Mouse (Mus musculus) testis, postnatal 14 days (tissue): ENCODE data around the gene Gm10436.
"Not testable (repeated sequence)": the region's sequence is repeated elsewhere in the genome, so short reads cannot be mapped to it uniquely, and the experiment has no call there.

Experiments
- DNase-seq: peaks from one replicate; pipeline ENCODE4 v3.0.0; 2021; ENCODE audit warnings: low spot score

Gm10436 gene

DNA sequence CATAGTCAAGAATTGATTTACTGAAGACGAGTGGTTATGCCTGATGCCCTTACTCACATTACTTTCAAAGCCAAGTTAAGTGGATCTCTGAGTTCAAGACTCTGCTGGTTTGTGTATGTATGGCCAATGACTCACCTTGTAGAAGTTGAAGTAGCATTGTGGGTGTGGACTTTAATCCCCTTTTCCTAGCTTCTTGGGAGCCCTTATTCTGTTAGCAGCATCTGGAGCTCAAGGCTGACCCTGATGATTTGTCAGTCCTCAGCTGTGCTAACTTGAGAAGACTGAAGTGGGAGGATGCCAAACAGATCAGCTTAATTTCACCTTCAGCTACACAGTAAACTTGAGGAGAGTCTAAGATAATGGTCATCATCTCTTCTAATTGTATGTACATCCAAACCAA, at the start of gene Gm10436:
Gm10436 (minus strand) TSS at position 101 of the 400 bp plus-strand sequence.
- not testable (repeated sequence) for DNase-seq

DNA sequence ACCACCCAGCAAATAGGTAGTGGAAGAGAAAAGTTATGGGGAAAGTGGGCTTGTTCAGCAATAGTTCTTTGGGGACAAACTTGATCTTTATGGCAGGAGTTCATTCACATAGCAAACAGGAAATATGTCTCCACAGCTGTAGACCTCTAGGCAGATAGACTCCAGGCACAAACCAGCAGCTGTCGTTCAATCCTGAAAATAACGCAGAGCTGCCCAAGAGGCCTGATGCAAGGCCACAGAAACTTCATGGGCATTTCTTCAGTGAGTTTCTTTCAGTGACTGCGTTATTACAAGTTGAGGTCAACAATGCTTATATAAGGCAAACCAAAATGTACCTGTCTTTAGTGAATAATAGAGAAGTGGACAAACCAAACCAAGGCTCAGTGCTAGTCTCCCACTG, 37.5 kb upstream of the Gm10436 start:
- no peak for DNase-seq

DNA sequence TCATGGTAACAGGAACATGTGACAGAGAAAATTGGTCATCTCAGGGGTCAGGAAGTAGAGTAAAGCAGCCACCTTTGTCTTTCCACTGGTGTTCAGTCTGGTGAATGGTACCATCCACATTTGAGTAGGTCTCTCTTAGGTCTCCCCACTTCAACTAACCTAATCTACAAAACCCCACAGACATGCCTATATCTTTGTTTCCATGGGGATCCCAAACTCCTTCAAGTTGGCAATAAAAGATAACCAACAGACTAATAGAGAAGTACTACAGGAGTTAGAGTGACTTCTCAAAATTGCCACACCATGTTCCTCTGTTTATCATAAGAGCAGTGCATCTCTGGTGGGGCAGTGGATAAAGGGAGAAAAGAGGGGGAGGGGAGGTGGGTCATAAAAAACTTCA, 36.2 kb upstream of the Gm10436 start:
- not testable (repeated sequence) for DNase-seq

DNA sequence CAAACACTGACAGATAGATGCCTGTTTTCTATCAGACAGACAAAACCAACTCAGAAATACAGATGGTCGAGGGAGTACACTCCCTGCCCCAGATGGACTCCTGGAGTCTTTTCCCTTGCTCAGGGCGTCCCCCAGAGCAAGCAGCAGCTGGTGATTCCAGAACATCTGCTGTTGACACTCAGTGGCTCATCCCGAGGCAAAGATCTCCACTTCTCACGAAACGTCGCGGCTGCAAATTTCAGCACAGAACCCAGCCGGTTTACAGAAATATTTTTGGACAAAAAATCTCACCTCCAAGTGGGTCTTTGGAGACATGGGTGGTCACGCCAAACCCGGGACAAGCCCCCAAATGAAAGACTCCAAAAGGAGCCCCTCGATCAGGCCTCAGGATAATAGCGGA, 32.7 kb upstream of the Gm10436 start:
- DNase-seq, result no peak

DNA sequence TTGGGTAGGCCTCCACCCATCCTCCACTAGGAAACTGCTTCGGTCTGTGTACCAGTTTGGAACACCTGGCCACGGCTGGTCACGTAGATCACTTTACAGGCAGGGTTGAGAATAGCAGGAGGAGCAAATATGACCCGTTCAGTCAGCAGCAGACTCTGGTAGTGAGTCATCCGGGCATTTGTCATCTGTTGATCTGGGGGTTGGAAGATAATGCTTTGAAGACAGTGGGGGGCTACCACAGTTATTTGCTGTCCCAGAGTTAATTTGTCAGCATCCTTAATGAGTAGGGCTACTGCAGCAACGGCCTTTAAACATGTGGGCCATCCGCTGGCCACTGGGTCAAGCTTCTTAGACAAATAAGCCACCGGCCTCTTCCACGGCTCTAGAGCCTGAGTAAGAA, 29.6 kb upstream of the Gm10436 start:
- not testable (repeated sequence) for DNase-seq

DNA sequence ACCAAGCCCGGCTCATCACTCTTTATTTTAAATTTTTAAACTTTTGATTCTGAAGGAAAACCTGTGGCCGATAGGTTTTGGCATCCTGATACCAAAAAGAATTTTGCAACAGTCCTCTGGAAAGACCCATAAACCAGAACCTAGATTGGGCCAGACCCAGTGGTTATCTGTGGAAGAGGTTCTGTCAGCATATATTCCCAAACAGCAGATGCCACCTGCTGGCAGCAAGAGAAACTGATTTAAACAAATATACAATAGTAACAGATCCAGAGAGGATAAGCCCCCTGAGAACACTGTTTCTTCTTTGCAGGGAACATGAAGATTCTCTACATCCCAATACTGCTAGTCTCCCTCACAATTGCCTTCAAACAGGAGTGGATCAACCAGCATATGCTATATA, 20.9 kb upstream of the Gm10436 start:
- no peak for DNase-seq
